In genomic region chr14:29085493-29086159, GRCm38 (mm10) we compare ENCODE assay signal across 20 mouse cellular contexts.
DNase-seq lines count a peak whose midpoint lies in the region; ATAC-seq and TF ChIP-seq lines count a peak whose summit lies in the region.
"Had no signal": no experiment of that assay in that cellular context is flagged by ENCODE, and none has a peak within 500 bp of the region (broad histone marks: within the 10 kb centered on the region; RNA-seq: fewer than 3 reads in every experiment).

No protein-coding gene starts in this region.

- H3K36me3 ChIP-seq in forebrain, embryonic 14.5 days (ENCODE audit: control insufficient read depth, insufficient read depth, low read length) = no peaks in the 10 kb centered on the region
- H3K36me3 ChIP-seq in forebrain, embryonic 11.5 days (ENCODE audit: control insufficient read depth, insufficient read depth, low read length) = no peaks in the 10 kb centered on the region
- no peaks in the 10 kb centered on the region for H3K36me3 ChIP-seq in liver, adult 2 months (ENCODE audit: control insufficient read depth, insufficient read depth, low read length)
- no peaks in the 10 kb centered on the region for H3K36me3 ChIP-seq in embryonic facial prominence, embryonic 11.5 days (replicated peaks; ENCODE audit: control insufficient read depth, insufficient read depth, low read depth, low read length)
- H3K36me3 ChIP-seq: embryonic facial prominence, embryonic 15.5 days; heart, embryonic 10.5 days; heart, embryonic 15.5 days; hindbrain, embryonic 15.5 days had no signal

- no peak for TF ChIP-seq POLR2A in liver, adult 2 months (IDR thresholded peaks at IDR 0.05; ENCODE audit: extremely low read depth, insufficient read depth, low read length)

- no peak overlapping the region for H3K4me2 ChIP-seq in forebrain, embryonic 14.5 days (ENCODE audit: low read length)
- H3K4me2 ChIP-seq in forebrain, embryonic 11.5 days (ENCODE audit: low read depth, low read length, severe bottlenecking) = no peak overlapping the region
- H3K4me2 ChIP-seq in embryonic facial prominence, embryonic 11.5 days (ENCODE audit: low read depth, low read length) = no peak overlapping the region
- H3K4me2 ChIP-seq: embryonic facial prominence, embryonic 15.5 days; heart, embryonic 15.5 days; hindbrain, embryonic 15.5 days had no signal

- H3K27me3 ChIP-seq in forebrain, embryonic 14.5 days (replicated peaks; ENCODE audit: control insufficient read depth, insufficient read depth, low read length) = no peaks in the 10 kb centered on the region
- H3K27me3 ChIP-seq in forebrain, embryonic 11.5 days (ENCODE audit: control insufficient read depth, insufficient read depth, low read length) = no peaks in the 10 kb centered on the region
- no peaks in the 10 kb centered on the region for H3K27me3 ChIP-seq in liver, adult 2 months (ENCODE audit: control insufficient read depth, insufficient read depth, low read length)
- no peaks in the 10 kb centered on the region for H3K27me3 ChIP-seq in embryonic facial prominence, embryonic 11.5 days (ENCODE audit: control insufficient read depth, insufficient read depth, low read length)
- H3K27me3 ChIP-seq: embryonic facial prominence, embryonic 15.5 days; hindbrain, embryonic 15.5 days had no signal

- H3K9ac ChIP-seq in forebrain, embryonic 14.5 days (ENCODE audit: low read length) = no peak overlapping the region
- H3K9ac ChIP-seq in forebrain, embryonic 11.5 days (ENCODE audit: low read length) = no peak overlapping the region
- no peak overlapping the region for H3K9ac ChIP-seq in liver, adult 2 months (ENCODE audit: low read depth, low read length)
- no peak overlapping the region for H3K9ac ChIP-seq in embryonic facial prominence, embryonic 11.5 days (replicated peaks; ENCODE audit: low read length)
- H3K9ac ChIP-seq: embryonic facial prominence, embryonic 15.5 days; heart, embryonic 15.5 days; hindbrain, embryonic 15.5 days had no signal

- H3K4me1 ChIP-seq in forebrain, embryonic 14.5 days (ENCODE audit: control insufficient read depth, insufficient read depth, low read length) = no peaks in the 10 kb centered on the region
- H3K4me1 ChIP-seq in forebrain, embryonic 11.5 days (replicated peaks; ENCODE audit: control insufficient read depth, insufficient read depth, low read length) = no peaks in the 10 kb centered on the region
- 0 out of 2 replicates have a peak, but pooled peaks cover 1% of the 10 kb centered on the region for H3K4me1 ChIP-seq in liver, adult 2 months (ENCODE audit: control insufficient read depth, insufficient read depth, low read length)
- H3K4me1 ChIP-seq in embryonic facial prominence, embryonic 11.5 days (ENCODE audit: control insufficient read depth, insufficient read depth, low read length) = no peaks in the 10 kb centered on the region; the same call in 1 of the 2 replicates
- H3K4me1 ChIP-seq: heart, embryonic 15.5 days had no signal

- H3K4me3 ChIP-seq in forebrain, embryonic 14.5 days (ENCODE audit: low read depth, low read length) = no peak overlapping the region
- H3K4me3 ChIP-seq in forebrain, embryonic 11.5 days (ENCODE audit: low read depth, low read length) = no peak overlapping the region
- H3K4me3 ChIP-seq in liver, adult 2 months (ENCODE audit: insufficient read depth, low read depth, low read length) = no peak overlapping the region
- H3K4me3 ChIP-seq in embryonic facial prominence, embryonic 11.5 days (ENCODE audit: low read depth, low read length) = no peak overlapping the region
- H3K4me3 ChIP-seq: embryonic facial prominence, embryonic 15.5 days; heart, embryonic 10.5 days; heart, embryonic 15.5 days; hindbrain, embryonic 15.5 days had no signal

- peak; percentile 80 for DNase-seq in forebrain, embryonic 14.5 days (ENCODE audit: low spot score)
- no peak for DNase-seq in forebrain, embryonic 11.5 days (ENCODE audit: low spot score)
- DNase-seq in liver, adult 2 months (ENCODE audit: extremely low read depth, low read depth, low spot score) = peak; percentile 9
- DNase-seq in liver = no peak
- DNase-seq in embryonic facial prominence, embryonic 11.5 days (ENCODE audit: low spot score) = peak; percentile 67
- DNase-seq in lung, postnatal 36 days = no peak
- DNase-seq in testis, postnatal 14 days (ENCODE audit: low spot score) = no peak
- DNase-seq: adrenal gland, adult 2 months; adrenal gland, postnatal 25 days; cerebellum, adult 11 months; cerebellum, adult 8-10 months; cerebellum, postnatal 14 days; gastrocnemius, postnatal 10 days; heart, adult 18-20 months; heart, postnatal 14 days; kidney, adult 11 months had no signal

- H3K27ac ChIP-seq in forebrain, embryonic 14.5 days (ENCODE audit: low read depth, low read length) = no peak overlapping the region
- H3K27ac ChIP-seq in forebrain, embryonic 11.5 days (ENCODE audit: low read depth, low read length) = no peak overlapping the region
- H3K27ac ChIP-seq in liver, adult 2 months (replicated peaks; ENCODE audit: insufficient read depth, low read depth, low read length) = no peak overlapping the region
- H3K27ac ChIP-seq in embryonic facial prominence, embryonic 11.5 days (replicated peaks; ENCODE audit: low read depth, low read length) = no peak overlapping the region
- H3K27ac ChIP-seq: embryonic facial prominence, embryonic 15.5 days; heart, embryonic 10.5 days; heart, embryonic 15.5 days; hindbrain, embryonic 15.5 days had no signal

- H3K9me3 ChIP-seq in forebrain, embryonic 14.5 days (replicated peaks; ENCODE audit: control insufficient read depth, low read length) = no peaks in the 10 kb centered on the region
- H3K9me3 ChIP-seq in forebrain, embryonic 11.5 days (ENCODE audit: control insufficient read depth, low read length) = no peaks in the 10 kb centered on the region
- no peaks in the 10 kb centered on the region for H3K9me3 ChIP-seq in embryonic facial prominence, embryonic 11.5 days (replicated peaks; ENCODE audit: control insufficient read depth, low read length)
- H3K9me3 ChIP-seq: embryonic facial prominence, embryonic 15.5 days; heart, embryonic 10.5 days; heart, embryonic 15.5 days; hindbrain, embryonic 15.5 days had no signal

- WGBS in forebrain, embryonic 14.5 days = 57% methylated on average over 7 of the region's 7 CpGs
- 72% methylated on average over 7 of the region's 7 CpGs for WGBS in forebrain, embryonic 11.5 days
- 79% methylated on average over 7 of the region's 7 CpGs for WGBS in liver, adult 2 months
- WGBS in embryonic facial prominence, embryonic 11.5 days = 35% methylated on average over 7 of the region's 7 CpGs

- peak; percentile 77 for ATAC-seq in forebrain, embryonic 14.5 days
- no peak for ATAC-seq in forebrain, embryonic 11.5 days (replicated peaks; ENCODE audit: low FRiP score)
- no peak for ATAC-seq in embryonic facial prominence, embryonic 11.5 days (replicated peaks; ENCODE audit: insufficient number of reproducible peaks, low FRiP score, low TSS enrichment, low read depth)

- no peaks in the 10 kb centered on the region for H3K79me2 ChIP-seq in liver, adult 2 months (ENCODE audit: control insufficient read depth, insufficient read depth, low read length)

- no peak for TF ChIP-seq CTCF in liver, adult 2 months (IDR thresholded peaks at IDR 0.05; ENCODE audit: low read depth, low read length)

Comparison
In these comparisons a context has a peak if more than half of its experiments do, and no peak if none do; other contexts are left out.
1. DNase-seq: peak in forebrain, embryonic 14.5 days (single experiment), liver, adult 2 months (single experiment) and embryonic facial prominence, embryonic 11.5 days (single experiment); none in forebrain, embryonic 11.5 days (single experiment), liver (single experiment), lung, postnatal 36 days (single experiment) and testis, postnatal 14 days (single experiment).